Mouse (Mus musculus): Measurements from ENCODE around the gene Exph5. TPM values are rescaled to one million over a fixed set of nuclear protein-coding genes. Genes with fewer than 3 reads are reported as not detected.

Gene Exph5
- polyA plus RNA-seq, 1 experiment, result not detected

GRCm38 (mm10) chr9:53426726-53427125 lies 125.3 kb downstream of the Exph5 start:
- H3K36me3 ChIP-seq (replicated peaks; ENCODE audit: low read length), result peaks cover 27% of the 10 kb centered on the region
- H3K9me3 ChIP-seq, result no peaks in the 10 kb centered on the region
- TF ChIP-seq FLI1 (IDR thresholded peaks at IDR 0.05; ENCODE audit: low read length) (no peak), GATA1 (IDR thresholded peaks at IDR 0.05; ENCODE audit: borderline replicate concordance, low read length) (no peak)
- H3K27me3 ChIP-seq (replicated peaks), result no peaks in the 10 kb centered on the region
- no peak overlapping the region for H3K4me3 ChIP-seq (replicated peaks)
- H3K4me1 ChIP-seq, result peaks cover 68% of the 10 kb centered on the region

Other genes starting within 250 kb of the Exph5 start
- 3.9 and 4.8 TPM in 2 replicates for gene Ddx10, start 53.6 kb upstream of the Exph5 start, polyA plus RNA-seq (2012; ENCODE audit: insufficient read depth, low replicate concordance)
- 0.48 TPM in 1 of 2 replicates, not detected in the other for gene Kdelc2, start 82.4 kb downstream of the Exph5 start, polyA plus RNA-seq (2012; ENCODE audit: insufficient read depth, low replicate concordance)
- gene 4930550C14Rik, start 100.7 kb downstream of the Exph5 start, polyA plus RNA-seq (2012; ENCODE audit: insufficient read depth, low replicate concordance), result not detected in 2 replicates
- 0.06 TPM in 1 of 2 replicates, not detected in the other for gene Atm, start 235.1 kb downstream of the Exph5 start, polyA plus RNA-seq (2012; ENCODE audit: insufficient read depth, low replicate concordance)
- gene Npat, start 235.4 kb downstream of the Exph5 start, polyA plus RNA-seq (2012; ENCODE audit: insufficient read depth, low replicate concordance), result 0.26 and 0.66 TPM in 2 replicates